ENCODE assay signal across 25 mouse cellular contexts in genomic region chr4:91243896-91244295, GRCm38 (mm10).
DNase-seq lines count a peak whose midpoint lies in the region; ATAC-seq lines count a peak whose summit lies in the region.
"Had no signal": no experiment of that assay in that cellular context is flagged by ENCODE, and none has a peak within 500 bp of the region (broad histone marks: within the 10 kb centered on the region; RNA-seq: fewer than 3 reads in every experiment).

No protein-coding gene starts in this region.

- peaks cover 4% of the 10 kb centered on the region; the same call in 1 of the 2 replicates for H3K4me1 ChIP-seq in forebrain, embryonic 13.5 days
- no peaks in the 10 kb centered on the region for H3K4me1 ChIP-seq in forebrain, embryonic 10.5 days
- H3K4me1 ChIP-seq: embryonic facial prominence, embryonic 12.5 days; embryonic facial prominence, embryonic 15.5 days; hindbrain, embryonic 10.5 days had no signal

- no peak overlapping the region; the same call in 1 of the 2 replicates for H3K27ac ChIP-seq in forebrain, embryonic 13.5 days
- no peak overlapping the region for H3K27ac ChIP-seq in forebrain, embryonic 10.5 days
- H3K27ac ChIP-seq: embryonic facial prominence, embryonic 12.5 days; embryonic facial prominence, embryonic 15.5 days; hindbrain, embryonic 10.5 days had no signal

- DNase-seq in forebrain, embryonic 10.5 days (ENCODE audit: extremely low spot score, low spot score), result no peak
- peak; percentile 21 for DNase-seq in heart, adult 11 months
- no peak for DNase-seq in heart, postnatal 10 days
- peak; percentile 17 for DNase-seq in brain, adult 2 months (ENCODE audit: low read depth, low spot score)
- no peak for DNase-seq in adrenal gland, adult 18-20 months (ENCODE audit: low spot score in 2 of 2)
- DNase-seq: adrenal gland, postnatal 10 days; adrenal gland, postnatal 36 days; cerebellum, adult 11 months; cerebellum, adult 2 months; cerebellum, adult 9-11 months; cerebellum, postnatal 25 days; gastrocnemius, postnatal 10 days; gastrocnemius, postnatal 36 days; heart, postnatal 36 days; kidney, adult 18-20 months; kidney, adult 9 months had no signal

- H3K4me3 ChIP-seq in forebrain, embryonic 13.5 days, result no peak overlapping the region
- no peak overlapping the region for H3K4me3 ChIP-seq in forebrain, embryonic 10.5 days
- H3K4me3 ChIP-seq: embryonic facial prominence, embryonic 12.5 days; embryonic facial prominence, embryonic 15.5 days; hindbrain, embryonic 10.5 days; hindbrain, embryonic 13.5 days had no signal

- H3K9ac ChIP-seq in forebrain, embryonic 13.5 days, result no peak overlapping the region
- H3K9ac ChIP-seq: embryonic facial prominence, embryonic 12.5 days; embryonic facial prominence, embryonic 15.5 days; hindbrain, embryonic 13.5 days had no signal

- intact Hi-C loops in heart, postnatal 10 days (cut with DNase I), result no loop called here

- H3K9me3 ChIP-seq in forebrain, embryonic 13.5 days (replicated peaks), result no peaks in the 10 kb centered on the region
- no peaks in the 10 kb centered on the region for H3K9me3 ChIP-seq in forebrain, embryonic 10.5 days
- H3K9me3 ChIP-seq: embryonic facial prominence, embryonic 12.5 days; embryonic facial prominence, embryonic 15.5 days; hindbrain, embryonic 10.5 days; hindbrain, embryonic 13.5 days had no signal

- 88% methylated on average over 4 of the region's 4 CpGs for WGBS in forebrain, embryonic 13.5 days
- WGBS in forebrain, embryonic 10.5 days, result 92% methylated on average over 4 of the region's 4 CpGs

- peaks cover 10% of the 10 kb centered on the region for H3K36me3 ChIP-seq in forebrain, embryonic 13.5 days (ENCODE audit: poor library complexity, severe bottlenecking)
- peaks cover 9% of the 10 kb centered on the region for H3K36me3 ChIP-seq in forebrain, embryonic 10.5 days (replicated peaks)
- H3K36me3 ChIP-seq: embryonic facial prominence, embryonic 12.5 days; embryonic facial prominence, embryonic 15.5 days had no signal

- no peak overlapping the region for H3K4me2 ChIP-seq in forebrain, embryonic 13.5 days
- H3K4me2 ChIP-seq: embryonic facial prominence, embryonic 12.5 days; embryonic facial prominence, embryonic 15.5 days; heart, embryonic 11.5 days; hindbrain, embryonic 13.5 days had no signal

- no peaks in the 10 kb centered on the region for H3K27me3 ChIP-seq in forebrain, embryonic 13.5 days
- no peaks in the 10 kb centered on the region for H3K27me3 ChIP-seq in forebrain, embryonic 10.5 days (ENCODE audit: poor library complexity, severe bottlenecking)
- H3K27me3 ChIP-seq: embryonic facial prominence, embryonic 12.5 days; embryonic facial prominence, embryonic 15.5 days; hindbrain, embryonic 13.5 days had no signal

- peak; percentile 54 for ATAC-seq in forebrain, embryonic 13.5 days
- ATAC-seq: activated CD4-positive, CD25-positive, alpha-beta regulatory T cell, adult 4 months; inflammation-experienced regulatory T-cells, adult 6 months; intestine, embryonic 16.5 days had no signal

Comparison
In these comparisons a context has a peak if more than half of its experiments do, and no peak if none do; other contexts are left out.
1. DNase-seq: peak in heart, adult 11 months (single experiment) and brain, adult 2 months (single experiment); none in forebrain, embryonic 10.5 days (single experiment), heart, postnatal 10 days (0 of 2) and adrenal gland, adult 18-20 months (0 of 2).